Mouse (Mus musculus) lung, adult 2 months (tissue): ENCODE results near the gene Cpn1.

Experiments
- CTCF ChIP-seq: fragments of 200-500 bp; IDR thresholded peaks from 2 replicates; pipeline ENCODE4 v1.5.1; 2011; ENCODE audit warnings: mild to moderate bottlenecking, low read length, control low read depth; ENCODE audit not compliant: insufficient read depth
- POLR2A ChIP-seq: fragments of 200-500 bp; IDR thresholded peaks from 2 replicates; pipeline ENCODE4 v1.6.1; 2011; ENCODE audit warnings: low read depth, mild to moderate bottlenecking, control low read depth, low read length, borderline replicate concordance; ENCODE audit errors: extremely low read depth

GRCm38 (mm10) chr19:44008784-44009183, 22.4 kb upstream of the Cpn1 start:
- TF ChIP-seq CTCF (no peak), POLR2A (no peak)
